Mouse (Mus musculus) embryonic fibroblast, embryonic 13.5 days (primary cell): Measurements from ENCODE around the gene Gimap3. TPM values are rescaled to one million over a fixed set of nuclear protein-coding genes. Genes with fewer than 3 reads are reported as not detected.

Source experiments
- H3K27ac ChIP-seq: 2 replicates; pipeline ENCODE4 v1.5.1; 2012; ENCODE audit warnings: low read length, control low read depth, inconsistent platforms; ENCODE audit not compliant: insufficient read depth
- H3K4me1 ChIP-seq: 2 replicates; pipeline ENCODE4 v1.6.1; 2011; ENCODE audit warnings: low read length; ENCODE audit not compliant: control insufficient read depth, insufficient read depth
- H3K4me3 ChIP-seq: 2 replicates; pipeline ENCODE4 v1.5.1; 2011; ENCODE audit warnings: mild to moderate bottlenecking, control low read depth, low read length; ENCODE audit not compliant: insufficient read depth
- CTCF ChIP-seq: IDR thresholded peaks from 2 replicates; pipeline ENCODE4 v1.5.1; 2011; ENCODE audit warnings: mild to moderate bottlenecking, control low read depth, low read length, moderate library complexity, borderline replicate concordance; ENCODE audit not compliant: insufficient read depth
- POLR2A ChIP-seq: IDR thresholded peaks from 2 replicates; pipeline ENCODE4 v1.6.1; 2011; ENCODE audit warnings: low read depth, mild to moderate bottlenecking, control low read depth, low read length, moderate library complexity
- polyA plus RNA-seq: library from polyadenylated mRNA; stranded (reverse); fragments of >200 nt; gene quantifications from 2 replicates; pipeline ENCODE4 v1.2.4, GENCODE M21; 2011; ENCODE audit warnings: low read depth; ENCODE audit not compliant: missing spikeins, insufficient read length

The Gimap3 gene
- polyA plus RNA-seq, 1 experiment, result not detected

DNA sequence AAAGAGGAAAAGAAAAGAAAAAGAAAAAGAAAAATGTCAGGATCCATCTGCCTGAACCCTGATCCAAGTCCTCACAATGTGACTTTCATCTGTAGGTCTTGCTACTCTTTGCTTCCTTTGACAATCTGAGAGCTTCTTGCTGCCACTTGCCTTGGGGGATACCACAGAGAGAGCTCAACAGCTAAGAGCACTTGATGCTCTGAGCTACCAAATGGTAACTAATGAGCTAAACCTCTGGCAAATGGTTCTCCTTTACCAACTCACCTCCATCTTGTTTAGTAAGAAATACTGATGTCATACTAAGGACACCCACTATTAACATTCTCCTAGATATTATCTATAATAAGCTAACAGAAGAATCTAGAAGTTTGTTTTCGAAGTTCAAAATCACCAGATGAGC lies 37.0 kb downstream of the Gimap3 start:
- Histone ChIP-seq H3K27ac (no peak overlapping the region), H3K4me1 (no peaks in the 10 kb centered on the region), H3K4me3 (no peak overlapping the region)
- TF ChIP-seq CTCF (no peak), POLR2A (no peak)

DNA sequence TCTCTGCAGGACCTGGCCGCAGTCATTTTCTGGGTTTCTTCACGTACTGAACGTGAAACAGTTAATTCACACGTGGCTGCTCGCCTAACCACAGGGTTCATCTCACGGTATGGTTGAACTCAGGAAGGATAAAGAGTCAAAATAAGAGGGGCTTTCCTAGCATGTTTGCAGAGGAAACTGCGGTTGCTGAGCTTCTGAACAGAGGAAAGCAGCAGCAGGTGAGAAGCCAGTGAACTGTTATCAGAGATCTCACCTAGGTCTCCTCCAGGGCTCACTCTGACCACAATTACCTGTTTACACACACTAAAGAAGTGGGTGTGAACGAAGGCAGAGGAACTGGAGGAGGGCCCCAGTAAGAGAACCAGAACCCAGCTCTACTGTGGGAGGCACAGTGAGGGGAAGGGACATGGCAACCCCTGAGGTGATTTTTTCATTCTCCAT lies 37.8 kb downstream of the Gimap3 start:
- Histone ChIP-seq H3K27ac (no peak overlapping the region), H3K4me1 (no peaks in the 10 kb centered on the region), H3K4me3 (no peak overlapping the region)
- TF ChIP-seq CTCF (no peak), POLR2A (no peak)

DNA sequence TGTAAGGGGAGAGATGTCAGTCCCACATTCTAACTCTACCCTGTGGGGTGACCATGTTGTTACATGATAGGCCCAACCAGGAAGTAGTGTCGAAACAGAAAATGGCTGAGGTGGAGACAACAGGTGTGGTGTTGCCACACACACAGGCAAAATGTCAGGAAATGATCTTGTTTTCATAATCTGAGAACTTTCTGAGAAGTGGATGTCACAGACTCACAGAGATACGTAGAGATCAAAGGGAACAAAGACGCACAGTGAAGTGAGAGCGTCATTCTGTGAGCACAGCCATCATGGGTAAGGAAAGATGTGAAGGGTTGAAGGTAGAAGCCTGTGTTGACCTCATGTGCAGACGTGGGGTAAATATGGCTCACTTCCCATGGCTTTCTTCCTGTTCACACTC lies 42.9 kb downstream of the Gimap3 start:
- no peak overlapping the region for H3K27ac ChIP-seq
- H3K4me1 ChIP-seq, result no peaks in the 10 kb centered on the region
- H3K4me3 ChIP-seq, result no peak overlapping the region
- TF ChIP-seq CTCF (no peak), POLR2A (no peak)

DNA sequence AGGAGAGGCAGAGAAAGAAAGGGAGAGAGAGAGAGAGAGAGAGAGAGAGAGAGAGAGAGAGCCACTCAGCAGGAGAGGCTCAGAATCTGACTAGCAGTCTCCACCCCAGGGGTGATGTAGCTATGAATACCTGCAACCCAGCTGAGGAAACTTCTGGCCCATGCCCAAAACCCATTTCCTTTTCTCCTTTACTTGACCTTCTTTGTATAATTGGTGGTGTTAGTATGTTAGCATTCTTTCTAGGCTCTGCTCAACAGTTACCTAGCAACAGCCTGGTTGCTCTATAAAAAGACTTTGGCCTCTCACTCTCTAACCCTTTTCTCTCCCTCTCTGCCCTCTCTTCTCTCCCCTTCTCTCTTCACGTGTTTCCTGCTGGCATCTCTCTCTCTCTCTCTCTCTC lies 45.2 kb downstream of the Gimap3 start:
- Histone ChIP-seq H3K4me1 (no peaks in the 10 kb centered on the region), H3K4me3 (no peak overlapping the region), H3K27ac (no peak overlapping the region)
- TF ChIP-seq CTCF, result no peak
- no peak for TF ChIP-seq POLR2A

DNA sequence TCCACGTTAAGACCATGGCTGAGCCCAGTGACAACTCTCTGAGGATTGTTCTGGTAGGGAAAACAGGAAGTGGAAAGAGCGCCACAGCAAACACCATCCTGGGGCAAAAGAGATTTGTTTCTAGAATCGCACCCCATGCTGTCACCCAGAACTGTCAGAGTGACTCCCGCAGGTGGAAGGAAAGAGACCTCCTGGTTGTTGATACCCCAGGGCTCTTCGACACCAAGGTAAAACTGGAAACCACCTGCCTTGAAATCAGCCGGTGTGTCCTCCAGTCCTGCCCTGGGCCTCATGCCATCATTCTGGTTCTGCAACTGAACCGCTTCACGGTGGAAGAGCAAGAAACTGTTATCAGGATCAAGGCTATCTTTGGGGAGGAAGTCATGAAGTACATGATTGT lies 47.2 kb downstream of the Gimap3 start:
- TF ChIP-seq CTCF (no peak), POLR2A (no peak)
- Histone ChIP-seq H3K4me3 (no peak overlapping the region), H3K27ac (no peak overlapping the region), H3K4me1 (no peaks in the 10 kb centered on the region)

DNA sequence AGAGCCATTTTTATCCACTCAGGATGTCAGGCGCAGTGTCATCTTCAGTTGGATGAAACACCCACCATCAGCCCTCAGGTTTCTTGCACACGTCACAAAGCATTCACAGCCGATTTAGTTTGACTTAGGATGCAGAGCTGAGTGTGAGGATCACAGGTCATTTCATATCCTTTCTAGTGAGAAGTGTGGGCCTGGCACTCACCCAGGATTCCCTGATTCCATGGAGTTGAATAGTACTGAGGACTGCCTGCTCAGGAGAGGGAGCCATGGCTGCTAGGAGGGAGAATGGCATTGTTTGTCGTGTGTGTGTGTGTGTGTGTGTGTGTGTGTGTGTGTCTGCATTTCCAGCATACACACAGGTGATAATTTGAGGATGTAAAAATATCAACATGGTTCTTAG lies 50.3 kb downstream of the Gimap3 start:
- Histone ChIP-seq H3K4me3 (no peak overlapping the region), H3K4me1 (no peaks in the 10 kb centered on the region), H3K27ac (no peak overlapping the region)
- TF ChIP-seq CTCF, result no peak
- TF ChIP-seq POLR2A, result no peak

DNA sequence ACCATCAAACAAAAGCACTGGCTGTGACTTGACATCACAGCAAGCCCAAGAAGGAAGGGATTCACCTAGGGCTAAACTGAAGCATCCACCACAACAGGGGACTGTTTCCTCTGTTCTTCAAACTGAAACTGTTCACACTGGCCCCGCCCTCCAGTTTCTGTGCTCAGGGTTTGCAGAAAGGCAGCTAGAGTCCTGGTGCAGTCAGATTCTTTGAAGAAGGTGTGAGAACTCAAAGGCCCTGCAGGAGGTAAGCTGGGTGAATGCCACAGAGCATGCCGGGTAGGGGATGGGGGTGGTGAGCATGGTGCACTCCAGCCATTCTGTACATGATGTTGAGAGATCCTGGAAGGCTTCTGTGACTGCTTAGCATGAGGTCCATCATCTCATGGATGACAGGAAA lies 52.2 kb downstream of the Gimap3 start, which contains the start of the genes Gm28053 and Gimap7:
Gm28053 (plus strand) TSS at position 153 of the 400 bp plus-strand sequence.
Gimap7 (plus strand) TSS at position 167 of the 400 bp plus-strand sequence.
- H3K27ac ChIP-seq, result no peak within 1 kb of the TSS
- H3K4me1 ChIP-seq, result no peaks in the 10 kb centered on the region
- no peak within 1 kb of the TSS for H3K4me3 ChIP-seq
- TF ChIP-seq POLR2A (no peak), CTCF (no peak)

Other genes with a start within 250 kb of the Gimap3 start
- gene Atp6v0e2, start 233.2 kb downstream of the Gimap3 start, polyA plus RNA-seq, result 13.9 and 18.2 TPM in 2 replicates
- gene Lrrc61, start 216.1 kb downstream of the Gimap3 start, polyA plus RNA-seq, result 5.5 and 9.2 TPM in 2 replicates
- gene Rarres2, start 198.1 kb downstream of the Gimap3 start, polyA plus RNA-seq, result 2.1 and 2.3 TPM in 2 replicates
- not detected in 2 replicates for gene Gm45021, start 181.2 kb downstream of the Gimap3 start, polyA plus RNA-seq
- gene Repin1, start 177.0 kb downstream of the Gimap3 start, polyA plus RNA-seq, result 16.3 and 19.0 TPM in 2 replicates
- gene Gm44965, start 176.9 kb downstream of the Gimap3 start, polyA plus RNA-seq, result not detected in 2 replicates
- 2.2 and 2.7 TPM in 2 replicates for gene Zfp775, start 168.8 kb downstream of the Gimap3 start, polyA plus RNA-seq
- 0.84 and 1.6 TPM in 2 replicates for gene AI854703, start 144.1 kb downstream of the Gimap3 start, polyA plus RNA-seq
- not detected in 2 replicates for gene Gimap8, start 123.6 kb downstream of the Gimap3 start, polyA plus RNA-seq
- 1.5 and 1.7 TPM in 2 replicates for gene Gimap9, start 94.7 kb downstream of the Gimap3 start, polyA plus RNA-seq
- gene Gimap4, start 86.3 kb downstream of the Gimap3 start, polyA plus RNA-seq, result not detected in 2 replicates
- 0.72 and 0.88 TPM in 2 replicates for gene Gimap6, start 62.6 kb downstream of the Gimap3 start, polyA plus RNA-seq
- not detected in 2 replicates for gene Gm28053, start 52.2 kb downstream of the Gimap3 start, polyA plus RNA-seq
- gene Gimap7, start 52.2 kb downstream of the Gimap3 start, polyA plus RNA-seq, result not detected in 2 replicates
- not detected in 2 replicates for gene Gimap1, start 31.8 kb downstream of the Gimap3 start, polyA plus RNA-seq
- gene Gimap5, start 24.7 kb downstream of the Gimap3 start, polyA plus RNA-seq, result not detected in 2 replicates
- 102 and 117 TPM in 2 replicates for gene Tmem176a, start 70.1 kb upstream of the Gimap3 start, polyA plus RNA-seq
- 119 and 168 TPM in 2 replicates for gene Tmem176b, start 70.6 kb upstream of the Gimap3 start, polyA plus RNA-seq
- not detected in 2 replicates for gene Aoc1, start 102.0 kb upstream of the Gimap3 start, polyA plus RNA-seq
- not detected in 2 replicates for gene 1600015I10Rik, start 159.0 kb upstream of the Gimap3 start, polyA plus RNA-seq
- not detected in 2 replicates for gene Doxl2, start 204.1 kb upstream of the Gimap3 start, polyA plus RNA-seq
- gene Svs1, start 216.0 kb upstream of the Gimap3 start, polyA plus RNA-seq, result not detected in 2 replicates